Mouse (Mus musculus) embryonic fibroblast, embryonic 13.5 days (primary cell): ENCODE results near the gene Vmo1.
"Not testable (repeated sequence)": the region's sequence is repeated elsewhere in the genome, so short reads cannot be mapped to it uniquely, and the experiment has no call there.

Source experiments
- CTCF ChIP-seq: IDR thresholded peaks from 2 replicates; pipeline ENCODE4 v1.5.1; 2011; ENCODE audit warnings: mild to moderate bottlenecking, control low read depth, low read length, moderate library complexity, borderline replicate concordance; ENCODE audit not compliant: insufficient read depth
- POLR2A ChIP-seq: IDR thresholded peaks from 2 replicates; pipeline ENCODE4 v1.6.1; 2011; ENCODE audit warnings: low read depth, mild to moderate bottlenecking, control low read depth, low read length, moderate library complexity

DNA sequence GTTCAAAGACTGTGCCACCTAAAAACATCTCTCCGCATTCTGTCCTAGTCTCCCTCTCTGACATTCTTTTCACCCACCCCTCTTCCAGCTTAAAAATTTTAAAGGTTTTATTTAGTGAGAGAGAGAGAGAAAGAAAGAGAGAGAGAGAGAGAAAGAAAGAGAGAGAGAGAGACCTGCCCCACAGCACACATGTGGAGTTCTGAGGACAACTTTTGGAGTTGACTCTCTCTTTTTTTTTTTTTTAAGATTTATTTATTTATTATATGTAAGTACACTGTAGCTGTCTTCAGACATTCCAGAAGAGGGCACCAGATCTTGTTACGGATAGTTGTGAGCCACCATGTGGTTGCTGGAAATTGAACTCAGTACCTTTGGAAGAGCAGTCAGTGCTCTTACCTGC, 16.6 kb upstream of the Vmo1 start:
- TF ChIP-seq CTCF, POLR2A: not testable (repeated sequence)
